Mouse (Mus musculus) adrenal gland (tissue): Measurements from ENCODE around the gene Acap2.

ENCODE experiments used
- intact Hi-C: fragments of 180-260 bp; cut with DNase I; formaldehyde crosslinking; loops from one replicate; pipeline ENCODE4 v1.15.1; 2025

The Acap2 gene

GRCm38 (mm10) chr16:31209911-31210310, 8.9 kb upstream of the Acap2 start:
- intact Hi-C loops = no loop called here

- intact Hi-C loops = no loop called here
These were observed 4.7 kb upstream of the Acap2 start for GRCm38 (mm10) chr16:31205726-31206125.

GRCm38 (mm10) chr16:31205187-31205586, 4.1 kb upstream of the Acap2 start:
- intact Hi-C loops = no loop called here

- intact Hi-C loops = loop anchor here (5.0 kb wide), 2 partner anchors 68 to 122 kb away; partner anchors contain the start of gene Xxylt1
These were observed 3.2 kb upstream of the Acap2 start for GRCm38 (mm10) chr16:31204216-31204615.

GRCm38 (mm10) chr16:31201704-31202103, 659 bp upstream of the Acap2 start:
- intact Hi-C loops = loop anchor here (5.0 kb wide), 2 partner anchors 71 to 119 kb away; partner anchors contain the start of gene Xxylt1

- intact Hi-C loops = loop anchor here (5.0 kb wide), 2 partner anchors 72 to 118 kb away; partner anchors contain the start of gene Xxylt1
These were observed 887 bp downstream of the Acap2 start for GRCm38 (mm10) chr16:31199926-31200789.

GRCm38 (mm10) chr16:31199591-31199925, 1.5 kb downstream of the Acap2 start:
- intact Hi-C loops = no loop called here

- intact Hi-C loops = no loop called here
These were observed 4.1 kb downstream of the Acap2 start for GRCm38 (mm10) chr16:31196971-31197370.

GRCm38 (mm10) chr16:31192526-31192925, 8.5 kb downstream of the Acap2 start:
- intact Hi-C loops = no loop called here

- intact Hi-C loops = no loop called here
These were observed 9.2 kb downstream of the Acap2 start for GRCm38 (mm10) chr16:31191818-31192217.

GRCm38 (mm10) chr16:31190426-31190825, 10.6 kb downstream of the Acap2 start:
- intact Hi-C loops = no loop called here

- intact Hi-C loops = no loop called here
These were observed 11.8 kb downstream of the Acap2 start for GRCm38 (mm10) chr16:31189291-31189690.

GRCm38 (mm10) chr16:31188799-31189198, 12.2 kb downstream of the Acap2 start:
- intact Hi-C loops = no loop called here

GRCm38 (mm10) chr16:31188270-31188669, 12.8 kb downstream of the Acap2 start:
- intact Hi-C loops = no loop called here

GRCm38 (mm10) chr16:31187192-31187591, 13.9 kb downstream of the Acap2 start:
- intact Hi-C loops = no loop called here

- intact Hi-C loops = no loop called here
These were observed 15.3 kb downstream of the Acap2 start for GRCm38 (mm10) chr16:31185757-31186156.

- intact Hi-C loops = no loop called here
These were observed 16.3 kb downstream of the Acap2 start for GRCm38 (mm10) chr16:31184727-31185126.

GRCm38 (mm10) chr16:31182576-31182975, 18.5 kb downstream of the Acap2 start:
- intact Hi-C loops = no loop called here

- intact Hi-C loops = no loop called here
These were observed 20.2 kb downstream of the Acap2 start for GRCm38 (mm10) chr16:31180843-31181242.

- intact Hi-C loops = no loop called here
These were observed 21.7 kb downstream of the Acap2 start for GRCm38 (mm10) chr16:31179384-31179783.

- intact Hi-C loops = no loop called here
These were observed 26.0 kb downstream of the Acap2 start for GRCm38 (mm10) chr16:31174880-31175638.

GRCm38 (mm10) chr16:31172229-31172628, 28.8 kb downstream of the Acap2 start:
- intact Hi-C loops = no loop called here
